22 mouse cellular contexts compared by ENCODE assay signal in genomic region chr1:60469491-60469890, GRCm38 (mm10).
DNase-seq lines count a peak whose midpoint lies in the region; ATAC-seq and TF ChIP-seq lines count a peak whose summit lies in the region.
"Had no signal": no experiment of that assay in that cellular context is flagged by ENCODE, and none has a peak within 500 bp of the region (broad histone marks: within the 10 kb centered on the region; RNA-seq: fewer than 3 reads in every experiment).

No protein-coding gene starts in this region.

- no peak overlapping the region for H3K4me3 ChIP-seq in left cerebral cortex, adult 2 months
- H3K4me3 ChIP-seq: embryonic facial prominence, embryonic 12.5 days; forebrain, embryonic 13.5 days; heart, embryonic 15.5 days; hindbrain, embryonic 15.5 days had no signal

- intact Hi-C loops in left cerebral cortex, adult 2 months (cut with DNase I) = no loop called here

- peak overlapping the region; percentile 64 for H3K27ac ChIP-seq in left cerebral cortex, adult 2 months
- H3K27ac ChIP-seq: embryonic facial prominence, embryonic 12.5 days; forebrain, embryonic 13.5 days; heart, embryonic 15.5 days; hindbrain, embryonic 15.5 days had no signal

- no peak for ATAC-seq in megakaryocyte-erythroid progenitor cell, adult 5-6 weeks (replicated peaks; ENCODE audit: low FRiP score, low TSS enrichment, poor library complexity, severe bottlenecking)
- ATAC-seq: forebrain, embryonic 13.5 days; forebrain, postnatal 0 days; intestine, embryonic 16.5 days had no signal

- DNase-seq in gastrocnemius, adult 18-20 months (ENCODE audit: low spot score) = peak; percentile 24
- no peak for DNase-seq in gastrocnemius, postnatal 25 days
- no peak for DNase-seq in left cerebral cortex, adult 2 months (ENCODE audit: extremely low spot score in 1 of 2, low spot score in 2 of 2)
- DNase-seq in left cerebral cortex, adult 11 months (ENCODE audit: low spot score) = no peak
- peak; percentile 40 for DNase-seq in NIH3T3 (ENCODE audit: low read depth)
- peak; percentile 77 for DNase-seq in brain, adult 2 months (ENCODE audit: low read depth, low spot score)
- no peak for DNase-seq in neural tube, embryonic 10.5 days (ENCODE audit: extremely low spot score, low spot score)
- DNase-seq: adrenal gland, adult 8-10 months; adrenal gland, postnatal 36 days; cerebellum, adult 11 months; cerebellum, adult 8-10 months; cerebellum, postnatal 14 days; embryo, embryonic 11 days; forebrain, postnatal 0 days; gastrocnemius, postnatal 10 days; heart, adult 18-20 months had no signal

- no peak; the same call in none of the 2 replicates for TF ChIP-seq CTCF in left cerebral cortex, adult 2 months (IDR thresholded peaks at IDR 0.05)

Comparison
In these comparisons a context has a peak if more than half of its experiments do, and no peak if none do; other contexts are left out.
1. DNase-seq: peak in gastrocnemius, adult 18-20 months (single experiment), NIH3T3 (single experiment) and brain, adult 2 months (single experiment); none in gastrocnemius, postnatal 25 days (single experiment), left cerebral cortex, adult 2 months (0 of 2), left cerebral cortex, adult 11 months (single experiment) and neural tube, embryonic 10.5 days (single experiment).